Comparison of ENCODE assay signal across 25 mouse cellular contexts in genomic region chr9:19911170-19911569, GRCm38 (mm10). TPM values are rescaled to one million over a fixed set of nuclear protein-coding genes. Genes with fewer than 3 reads are reported as not detected.
"Had no signal": no experiment of that assay in that cellular context is flagged by ENCODE, and none has a peak within 500 bp of the region (broad histone marks: within the 10 kb centered on the region; RNA-seq: fewer than 3 reads in every experiment).

No protein-coding gene starts in this region.

- H3K27me3 ChIP-seq: liver, embryonic 15.5 days; lung, embryonic 15.5 days; megakaryocyte, embryonic 14.5 days; midbrain, embryonic 13.5 days; midbrain, embryonic 15.5 days; neural tube, embryonic 12.5 days; stomach, embryonic 15.5 days had no signal

- H3K4me2 ChIP-seq: liver, embryonic 15.5 days; lung, embryonic 15.5 days; midbrain, embryonic 11.5 days; midbrain, embryonic 13.5 days; midbrain, embryonic 15.5 days; neural tube, embryonic 12.5 days; stomach, embryonic 15.5 days had no signal

- H3K4me3 ChIP-seq: liver, embryonic 15.5 days; lung, embryonic 15.5 days; megakaryocyte, embryonic 14.5 days; midbrain, embryonic 13.5 days; midbrain, embryonic 15.5 days; neural tube, embryonic 12.5 days; stomach, embryonic 15.5 days had no signal

- H3K36me3 ChIP-seq: liver, embryonic 15.5 days; lung, embryonic 15.5 days; midbrain, embryonic 13.5 days; midbrain, embryonic 15.5 days; neural tube, embryonic 12.5 days; stomach, embryonic 15.5 days had no signal

- DNase-seq: liver, postnatal 0 days; lung, adult 2 months; lung, postnatal 14 days; lung, postnatal 36 days; right cerebral cortex, postnatal 14 days; thymus, adult 2 months; thymus, postnatal 36 days had no signal

- H3K4me1 ChIP-seq: liver, embryonic 15.5 days; lung, embryonic 15.5 days; megakaryocyte, embryonic 14.5 days; midbrain, embryonic 13.5 days; midbrain, embryonic 15.5 days; neural tube, embryonic 12.5 days; stomach, embryonic 15.5 days had no signal

- H3K9me3 ChIP-seq: liver, embryonic 15.5 days; lung, embryonic 15.5 days; stomach, embryonic 15.5 days had no signal

- H3K9ac ChIP-seq: liver, embryonic 15.5 days; liver, postnatal 0 days; lung, embryonic 15.5 days; midbrain, embryonic 13.5 days; midbrain, embryonic 15.5 days; neural tube, embryonic 12.5 days; stomach, embryonic 15.5 days had no signal

- ATAC-seq: liver, postnatal 0 days; lung, postnatal 0 days; midbrain, embryonic 13.5 days; midbrain, embryonic 15.5 days had no signal

- H3K27ac ChIP-seq: liver, embryonic 15.5 days; lung, embryonic 15.5 days; macrophage; midbrain, embryonic 13.5 days; midbrain, embryonic 15.5 days; neural tube, embryonic 12.5 days; stomach, embryonic 15.5 days; stomach, postnatal 0 days had no signal

RNA-seq across cellular contexts. Expression of gene Olfr77, which starts 5.5 kb away (rescaled TPM):
- total RNA-seq: midbrain, postnatal 0 days had no signal
- polyA plus RNA-seq: lung, adult 2 months; spleen, adult 2 months; testis, adult 2 months; thymus, adult 2 months had no signal

RNA-seq across cellular contexts. Expression of gene Olfr862, which starts 23.4 kb away (rescaled TPM):
- total RNA-seq: megakaryocyte progenitor cell, adult 5-6 weeks; midbrain, postnatal 0 days; monocyte, adult 5-6 weeks; neutrophil, adult 5-6 weeks had no signal
- polyA plus RNA-seq: liver, embryonic 15.5 days; liver, postnatal 0 days; lung, adult 2 months; lung, embryonic 15.5 days; lung, postnatal 0 days; macrophage; midbrain, embryonic 11.5 days; midbrain, embryonic 13.5 days; midbrain, embryonic 15.5 days; midbrain, postnatal 0 days; neural tube, embryonic 12.5 days; neural tube, embryonic 14.5 days; spleen, adult 2 months; stomach, embryonic 15.5 days; stomach, postnatal 0 days; testis, adult 2 months; thymus, adult 2 months had no signal
